Mouse (Mus musculus): ENCODE data around the gene CN725425.

Gene CN725425

DNA sequence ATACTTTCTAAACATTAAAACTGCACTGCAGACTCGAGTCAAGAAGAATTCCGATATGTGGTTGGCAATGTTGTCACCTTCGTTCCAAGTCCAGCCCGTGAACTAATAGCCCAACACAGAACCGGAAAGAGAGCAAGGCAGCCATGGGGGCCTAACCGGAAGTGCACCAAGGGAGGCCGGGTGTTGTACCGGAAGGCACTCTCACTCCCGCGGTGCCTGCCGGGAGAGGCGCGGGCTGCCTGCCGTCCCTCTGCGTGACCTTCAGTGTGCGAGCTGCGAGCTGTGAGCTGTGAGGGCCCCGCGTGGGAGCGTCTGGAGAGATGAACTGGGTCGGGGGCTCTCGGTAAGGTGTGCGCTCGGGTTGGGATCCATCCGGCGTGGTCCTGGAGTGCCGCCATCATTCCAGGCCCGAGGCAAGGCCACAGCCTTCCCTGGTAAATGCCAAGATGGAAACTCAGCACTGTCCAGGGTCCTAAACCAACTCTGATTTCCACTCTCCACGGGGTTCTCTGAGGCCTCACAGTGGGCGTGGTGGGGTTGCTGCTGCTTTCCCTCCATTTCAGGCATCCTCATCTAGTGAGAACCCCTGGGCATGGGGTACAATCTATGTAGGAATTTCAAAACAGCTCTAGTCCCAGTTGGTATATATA lies at the start of gene CN725425:
CN725425 (plus strand) TSS at position 239 of the 650 bp plus-strand sequence.
- no peak for DNase-seq

DNA sequence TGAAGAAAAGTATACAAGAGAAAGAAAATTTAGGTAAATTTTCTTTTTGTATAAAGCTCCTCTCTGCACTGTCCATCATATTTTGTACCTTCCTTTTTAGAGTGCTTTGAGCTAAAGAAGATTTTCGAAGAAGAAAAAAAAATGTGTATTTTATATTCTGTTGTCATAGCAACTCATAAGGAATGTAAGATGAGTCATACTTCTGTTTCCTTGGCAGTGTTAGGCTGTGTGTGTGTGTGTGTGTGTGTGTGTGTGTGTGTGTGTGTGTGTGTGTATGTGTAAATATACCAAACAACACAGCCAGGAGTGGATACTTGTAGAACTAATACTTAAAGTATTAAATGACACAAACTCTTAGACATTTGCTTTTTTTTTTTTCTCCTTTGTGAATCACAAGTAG lies 46.7 kb upstream of the CN725425 start:
- DNase-seq = no peak

DNA sequence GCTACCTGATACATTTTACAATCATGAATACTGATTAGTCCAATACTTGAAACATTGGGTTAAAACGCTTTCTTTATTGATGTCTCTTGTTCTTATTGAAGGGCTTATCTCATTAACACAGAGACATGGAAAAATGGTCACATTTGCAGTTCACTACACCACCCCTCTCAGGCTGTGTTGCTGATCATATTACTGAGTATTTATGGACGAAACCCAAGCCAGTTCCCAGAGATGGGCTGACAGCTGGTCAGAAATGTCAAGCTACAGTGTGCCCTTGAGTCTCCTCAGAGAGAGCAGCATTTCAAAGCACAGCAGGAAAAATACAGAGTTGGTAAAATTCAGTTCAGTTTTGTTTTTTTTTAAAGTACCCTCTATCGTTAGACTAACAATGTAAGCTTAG lies 46.0 kb upstream of the CN725425 start:
- DNase-seq = no peak

DNA sequence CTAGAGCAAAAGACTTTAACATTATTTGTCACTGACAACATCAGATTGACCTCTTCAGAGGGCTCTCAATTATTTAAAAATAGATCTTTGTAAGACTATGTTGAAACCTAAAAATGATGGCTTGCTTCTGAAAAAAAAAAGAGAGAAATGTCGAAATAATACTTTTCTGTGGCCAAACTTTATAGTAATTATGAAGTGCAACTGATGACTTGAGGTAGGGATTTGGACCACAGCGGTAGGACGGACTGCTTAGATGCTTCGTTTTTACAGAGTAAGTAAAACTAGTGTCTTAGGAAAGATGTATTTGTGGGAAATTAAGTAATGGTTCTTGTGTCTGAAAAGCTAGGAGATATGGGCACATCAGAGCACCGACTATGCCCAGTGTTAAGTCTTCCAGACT lies 38.1 kb upstream of the CN725425 start:
- no peak for DNase-seq

DNA sequence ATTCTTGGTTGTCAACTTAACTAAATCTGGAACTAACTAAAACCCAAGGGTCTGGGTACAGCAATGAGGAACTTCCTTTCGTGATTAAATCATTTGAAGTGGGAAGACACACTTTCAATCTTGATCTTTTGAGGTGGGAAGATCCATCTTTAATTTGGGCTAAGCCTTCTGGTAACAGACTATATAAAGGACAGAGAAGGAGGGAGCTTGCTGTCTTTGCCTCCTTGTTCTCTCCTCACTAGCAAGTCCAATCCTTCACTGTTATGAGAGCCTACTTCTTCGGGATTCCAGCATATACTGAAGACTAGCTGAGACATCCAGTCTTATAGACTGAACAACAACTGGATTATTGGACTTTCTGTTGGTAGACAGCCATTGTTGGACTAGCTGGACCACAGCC lies 35.8 kb upstream of the CN725425 start:
- DNase-seq = no peak

DNA sequence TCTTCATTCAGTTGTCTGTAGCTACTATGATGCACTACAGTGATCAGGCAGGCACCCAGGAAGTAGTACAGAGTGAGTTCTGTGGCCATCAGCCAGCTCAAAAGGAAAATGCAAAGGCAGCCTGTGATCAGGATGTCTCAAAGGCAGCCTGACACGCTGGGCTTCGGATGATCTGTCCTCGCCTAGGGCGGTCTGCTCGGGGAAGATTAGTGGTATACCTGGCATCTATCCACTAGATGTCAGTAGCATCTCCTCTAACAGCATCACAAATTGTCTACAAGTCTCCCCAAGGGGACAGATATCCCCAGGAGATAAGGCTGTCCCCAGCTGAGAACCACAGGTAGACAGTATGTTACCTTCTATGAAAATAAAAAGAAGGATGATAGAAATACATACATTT lies 34.3 kb upstream of the CN725425 start:
- peak; percentile 62 for DNase-seq

DNA sequence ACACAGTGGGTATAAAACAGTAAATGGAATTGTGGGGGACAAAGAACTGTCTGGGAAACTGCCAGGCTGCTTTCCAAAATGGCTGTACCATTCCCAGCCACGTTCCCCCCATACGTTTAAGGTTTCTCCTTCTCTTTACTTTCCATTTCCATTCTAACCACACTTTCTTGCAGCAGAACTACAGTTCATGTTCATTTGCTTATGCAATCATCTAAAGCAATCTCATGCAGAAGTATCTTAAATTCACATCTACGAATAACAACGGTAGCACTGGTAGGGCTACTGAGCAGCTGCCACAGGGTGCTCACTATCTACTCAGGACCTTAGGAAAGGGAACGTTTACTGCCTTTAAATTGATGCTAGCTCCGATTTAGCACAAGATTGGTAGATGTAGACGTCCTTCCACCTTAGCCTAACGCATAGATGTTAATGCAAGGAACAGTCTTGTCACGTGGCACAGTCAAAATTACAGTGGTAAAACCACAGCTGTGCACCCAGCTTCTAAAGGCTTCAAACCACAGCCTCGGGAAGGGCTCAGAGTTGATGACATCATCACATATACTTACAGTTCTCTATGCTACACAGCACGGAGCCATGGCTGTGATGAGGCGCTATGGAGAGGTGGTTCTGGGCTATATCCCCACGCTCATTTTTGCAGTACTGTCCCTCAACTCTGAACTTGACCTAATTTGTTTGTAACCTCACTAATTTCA lies 31.3 kb upstream of the CN725425 start:
- DNase-seq = no peak

DNA sequence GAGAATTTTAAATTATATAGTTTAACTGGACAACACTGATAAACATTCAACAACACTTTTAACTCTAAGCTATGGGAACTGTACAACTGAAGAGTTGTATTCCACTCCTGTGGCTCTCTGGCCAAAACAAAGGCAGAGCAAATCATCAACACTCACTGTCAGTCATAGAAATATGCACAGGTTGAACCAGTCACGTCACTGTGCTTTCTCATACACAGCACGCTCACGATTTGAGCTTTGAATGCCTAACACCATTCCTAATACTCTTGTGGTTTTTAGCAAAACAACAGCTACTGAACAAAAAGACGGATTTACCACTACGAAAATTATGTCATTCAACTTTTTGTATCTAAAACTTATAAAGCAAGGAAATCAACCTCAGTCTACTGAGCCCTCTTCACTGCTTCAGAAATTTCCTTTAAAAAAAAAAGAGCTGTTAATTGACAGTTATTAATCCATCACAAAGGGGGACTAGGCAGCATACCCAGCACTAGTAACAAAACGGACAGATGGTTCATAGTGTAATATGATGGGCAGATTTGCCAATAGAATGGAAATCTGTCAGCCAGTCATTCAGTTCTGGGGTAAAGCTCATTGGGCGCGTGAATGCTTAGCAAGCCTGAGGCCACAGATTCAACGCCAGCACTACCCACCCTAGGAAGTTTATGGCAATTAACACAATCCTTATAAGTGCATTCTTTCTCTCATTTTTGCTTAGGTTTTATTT lies 28.5 kb upstream of the CN725425 start:
- no peak for DNase-seq

DNA sequence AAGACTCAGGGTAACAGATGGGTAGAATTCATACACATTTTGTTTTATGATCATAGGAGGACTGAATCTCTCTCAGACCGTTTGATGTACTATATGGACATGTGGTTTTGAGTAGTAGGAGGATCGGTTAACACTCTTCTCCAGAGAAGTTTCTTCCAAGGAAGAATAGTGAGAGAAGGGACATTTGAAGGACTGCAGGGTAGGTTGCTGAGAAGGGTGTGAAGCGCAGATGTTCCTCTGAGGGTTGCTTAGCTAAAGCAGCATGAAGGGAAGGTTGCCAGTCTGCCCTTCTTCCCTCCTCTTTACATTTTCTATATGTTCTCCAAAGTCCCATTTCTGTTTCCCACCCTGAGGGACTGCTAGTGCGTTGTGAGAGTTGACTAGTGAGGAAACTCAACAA lies 28.0 kb upstream of the CN725425 start:
- DNase-seq = no peak

DNA sequence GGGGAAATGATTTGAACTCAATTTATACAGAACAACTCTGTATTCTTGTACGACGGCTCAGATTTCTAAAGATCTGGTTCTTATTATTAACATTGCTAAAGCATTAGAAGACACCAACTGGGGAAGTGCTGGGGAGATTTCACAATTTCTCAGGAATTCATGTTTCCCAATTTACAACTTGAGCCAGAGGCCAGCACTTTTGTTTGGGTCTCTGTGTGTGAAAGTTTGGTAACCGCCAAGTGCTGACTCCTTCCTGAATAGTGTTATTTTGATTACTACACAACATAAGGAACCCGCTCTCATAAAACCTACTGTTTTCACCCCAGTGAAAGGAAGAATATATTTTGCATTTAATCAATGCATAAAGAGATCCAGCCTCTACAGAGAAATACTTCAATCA lies 27.1 kb upstream of the CN725425 start:
- DNase-seq = no peak

DNA sequence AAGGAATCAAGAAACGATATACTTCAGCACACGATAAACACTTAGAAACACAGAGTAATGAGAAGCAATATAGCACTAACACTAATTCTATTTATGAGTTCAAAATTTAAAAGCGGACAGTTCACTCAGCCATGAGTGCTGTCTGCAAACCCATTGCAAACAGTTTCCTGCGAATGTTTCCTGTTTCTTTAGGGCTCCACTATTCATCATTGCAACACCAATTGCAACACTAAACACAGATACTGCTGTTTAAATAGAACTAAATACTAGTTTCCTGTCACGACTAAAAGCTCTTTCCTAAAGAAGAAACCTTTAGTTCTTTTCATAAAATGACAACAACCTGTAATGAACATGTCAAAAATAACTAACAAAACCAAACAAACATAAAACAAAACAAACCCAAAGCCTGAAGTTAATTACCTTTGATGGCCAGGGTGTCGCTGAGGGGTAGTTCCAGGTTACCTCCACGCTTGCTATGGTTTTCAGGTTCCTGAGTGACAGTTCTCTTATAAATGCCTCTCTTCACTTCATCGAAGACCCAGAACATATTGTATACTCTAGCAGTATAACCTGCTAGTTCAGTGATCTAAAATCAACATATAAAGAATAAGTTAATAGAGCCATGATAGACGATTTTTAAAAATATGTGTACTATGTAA lies 20.5 kb upstream of the CN725425 start:
- DNase-seq = no peak

DNA sequence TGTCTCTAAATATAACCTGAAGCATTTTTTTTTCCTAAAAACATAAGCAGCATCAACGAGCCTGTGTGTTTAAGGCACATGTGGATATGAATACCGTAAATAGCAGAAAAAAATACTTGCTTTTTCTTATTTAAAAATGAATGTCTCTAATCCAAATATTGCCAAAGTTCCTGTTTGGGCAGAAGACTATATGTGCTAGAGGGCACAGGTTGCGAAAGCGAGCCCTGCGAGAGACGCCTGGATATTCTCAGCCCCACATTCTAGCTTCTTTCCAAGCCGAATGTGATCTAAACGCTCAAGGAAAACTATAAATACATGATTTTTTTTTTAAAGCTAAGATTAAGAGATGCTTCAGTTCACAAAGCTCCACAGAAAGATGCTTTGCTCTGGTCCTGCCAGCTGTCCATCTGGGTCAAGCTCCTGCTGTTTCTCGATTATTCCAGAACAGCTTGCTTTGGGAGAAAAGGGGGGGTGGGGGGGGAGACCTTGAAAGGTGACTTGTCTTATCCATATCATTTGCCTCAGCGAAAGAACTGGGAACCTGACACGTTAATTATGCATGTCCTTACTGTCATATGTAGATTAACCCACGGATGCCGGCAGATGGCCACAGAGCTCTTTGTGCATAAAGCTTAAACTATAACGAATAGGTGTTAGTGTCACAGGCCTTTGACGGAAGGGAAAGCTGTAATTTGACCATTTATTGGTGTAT lies 19.2 kb upstream of the CN725425 start:
- DNase-seq = peak; percentile 61

DNA sequence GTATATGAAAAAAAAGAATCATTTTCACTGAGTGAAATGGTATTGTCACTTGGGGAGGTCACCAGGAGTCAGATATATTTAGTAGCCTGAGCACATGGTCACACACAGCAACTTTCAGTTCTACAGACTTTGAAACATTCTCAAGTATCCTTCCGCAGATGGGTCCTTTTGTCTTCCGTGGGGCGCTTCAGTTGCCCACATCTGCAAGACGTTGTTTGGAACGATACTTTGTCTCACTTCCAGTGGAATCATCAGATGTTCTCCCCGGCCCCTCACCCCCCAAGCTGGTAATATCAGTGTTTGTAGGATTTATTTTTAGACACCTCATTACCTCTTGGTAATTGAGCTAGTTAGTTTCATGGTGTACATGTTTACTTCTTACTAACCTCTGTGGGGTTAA lies 12.9 kb upstream of the CN725425 start:
- no peak for DNase-seq

DNA sequence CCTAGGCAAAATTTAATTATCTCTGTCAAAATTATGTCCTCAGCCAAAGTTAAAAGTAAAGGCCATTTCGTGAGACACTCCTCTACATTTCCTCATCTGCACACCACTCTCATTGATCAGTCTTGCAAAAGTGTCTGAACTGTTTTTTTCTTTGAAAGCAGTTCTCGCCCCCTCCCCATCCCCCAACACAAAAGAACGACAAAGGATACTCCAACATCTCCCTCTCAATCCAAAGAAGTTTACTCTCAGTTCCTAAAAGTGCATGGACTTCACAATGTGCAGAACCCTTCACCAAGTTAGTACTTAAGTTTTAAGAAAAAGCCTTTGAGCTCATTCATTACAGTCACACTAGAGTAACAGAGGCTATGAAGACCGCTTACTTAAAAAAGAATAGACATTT lies 9.3 kb upstream of the CN725425 start:
- peak; percentile 35 for DNase-seq

DNA sequence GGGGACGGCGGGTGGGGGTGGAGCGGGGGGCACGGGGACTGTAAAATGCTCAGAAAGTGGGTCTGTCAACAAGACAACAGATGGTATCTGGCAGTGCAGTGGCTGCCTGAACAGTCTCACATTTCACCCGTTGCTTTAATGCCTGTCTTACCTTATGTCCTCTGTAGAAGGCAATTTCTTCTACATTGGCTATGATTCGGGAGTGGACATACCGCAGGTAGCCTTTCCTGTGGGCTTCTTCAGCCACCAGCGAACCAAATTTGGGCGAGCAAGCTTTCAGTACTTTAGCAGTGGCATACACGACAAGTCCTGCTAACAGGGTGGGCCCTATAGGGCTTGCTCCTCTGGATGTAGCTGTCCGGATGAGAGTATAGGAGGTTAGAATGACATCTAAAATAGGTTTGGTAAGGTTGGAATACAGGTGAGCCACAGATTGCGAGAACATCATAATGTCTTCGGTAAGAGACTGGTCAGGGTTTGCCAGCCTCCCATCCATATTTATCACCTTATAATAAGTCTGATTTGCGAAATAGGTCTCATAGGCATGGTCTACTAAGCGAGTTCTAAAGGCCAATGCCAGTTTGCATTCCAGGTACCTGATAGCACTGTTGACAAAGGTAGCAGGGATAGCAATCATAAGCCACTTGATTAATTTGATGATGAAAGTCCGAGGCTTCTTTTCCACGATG lies 8.6 kb upstream of the CN725425 start:
- peak; percentile 61 for DNase-seq

DNA sequence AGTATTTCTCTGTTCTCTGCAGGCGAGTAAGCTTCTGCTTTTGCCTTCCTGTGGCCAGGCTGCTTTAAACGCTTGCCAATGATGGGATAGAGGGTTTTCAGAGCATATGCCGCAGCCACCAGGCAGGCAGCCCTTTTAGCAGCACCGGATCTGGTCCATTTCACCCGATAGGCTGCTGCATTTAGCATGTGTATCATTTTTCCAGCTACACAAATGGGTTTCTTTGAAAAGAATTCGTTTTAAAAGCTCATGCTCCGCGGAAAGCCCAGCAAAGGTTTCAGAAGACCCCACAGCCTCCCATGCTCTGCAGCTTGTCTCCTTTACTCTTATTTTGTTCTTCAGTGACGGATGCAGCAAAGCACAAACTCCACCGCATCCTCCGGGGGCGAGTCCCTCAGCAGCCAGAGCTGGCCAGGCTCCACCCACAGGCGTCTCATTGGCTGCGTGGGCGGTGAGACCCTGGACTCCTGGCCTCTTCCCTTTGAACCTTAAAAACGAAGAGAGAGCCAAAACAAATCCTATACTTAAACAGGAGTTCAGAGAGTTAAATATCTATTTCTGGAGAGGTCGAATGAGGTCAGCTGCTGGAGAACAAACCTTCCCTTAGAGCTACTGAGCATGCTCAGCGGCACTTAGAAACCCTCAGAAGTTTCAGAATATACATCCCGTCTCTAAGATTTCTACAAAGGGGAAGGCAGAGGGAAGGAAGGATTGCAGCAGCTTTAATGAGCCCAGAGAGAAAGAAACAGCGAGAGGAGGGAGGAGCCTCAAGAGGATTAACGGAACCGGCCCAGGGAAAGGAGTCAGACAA lies 7.7 kb upstream of the CN725425 start, which contains the start of gene Abcd2:
Abcd2 (minus strand) TSS at position 388 of the 811 bp plus-strand sequence.
- peak; percentile 84 for DNase-seq

DNA sequence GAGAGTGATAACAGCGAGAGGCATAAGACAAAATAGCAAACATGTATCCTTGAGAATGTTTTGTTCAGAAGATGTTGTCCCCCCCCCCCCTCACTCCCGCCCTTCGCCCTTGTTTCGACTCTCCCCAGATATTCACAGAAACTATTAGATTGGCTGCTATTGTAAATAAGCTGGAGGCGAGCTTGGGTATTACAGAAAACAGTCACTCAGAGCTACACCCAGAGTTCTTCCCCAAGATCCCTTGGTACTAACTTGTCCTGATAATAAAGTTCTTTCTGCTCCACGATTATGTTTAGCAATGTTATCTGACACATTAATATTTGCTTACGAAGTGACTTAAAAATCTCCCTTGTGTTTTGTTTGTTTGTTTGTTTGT lies 7.1 kb upstream of the CN725425 start:
- no peak for DNase-seq

DNA sequence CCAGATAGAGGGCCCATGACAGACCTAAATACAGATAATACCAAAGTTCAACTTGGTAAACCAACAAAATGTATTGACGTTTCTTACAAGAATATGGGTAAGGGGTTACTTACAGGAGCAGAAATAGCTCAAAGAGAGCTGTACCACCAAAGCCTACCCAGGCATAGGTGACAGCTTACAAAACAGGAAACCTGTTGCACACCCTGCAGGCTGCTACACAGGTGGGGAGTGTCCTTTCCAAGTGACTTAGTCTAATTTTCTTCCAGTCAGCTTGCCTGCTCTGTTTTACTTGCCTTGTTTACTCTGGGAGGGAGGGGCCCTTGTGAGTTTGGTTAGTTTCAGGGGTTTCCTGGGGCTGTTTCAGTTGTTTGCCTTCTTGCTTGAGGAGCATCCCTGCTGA lies 1.5 kb downstream of the CN725425 start:
- DNase-seq = no peak

DNA sequence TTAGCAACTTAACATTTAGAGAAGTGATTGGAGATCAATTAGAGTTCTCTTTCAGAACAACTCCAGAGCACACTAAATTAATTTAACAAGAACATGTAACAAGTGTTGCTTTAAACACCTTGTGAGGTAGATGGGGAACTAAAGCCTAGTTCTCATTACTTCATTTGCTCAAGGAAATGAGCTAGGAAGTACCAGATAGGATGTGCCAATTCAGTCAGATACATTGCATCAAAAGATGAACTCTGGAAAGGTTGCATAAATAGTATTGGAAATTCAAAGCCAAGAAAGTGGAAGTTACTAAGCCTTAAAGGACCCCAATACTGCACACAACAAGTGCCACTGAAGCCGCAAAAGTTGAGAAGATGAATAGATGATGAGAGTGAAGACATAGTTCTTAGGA lies 3.2 kb downstream of the CN725425 start:
- DNase-seq = no peak

DNA sequence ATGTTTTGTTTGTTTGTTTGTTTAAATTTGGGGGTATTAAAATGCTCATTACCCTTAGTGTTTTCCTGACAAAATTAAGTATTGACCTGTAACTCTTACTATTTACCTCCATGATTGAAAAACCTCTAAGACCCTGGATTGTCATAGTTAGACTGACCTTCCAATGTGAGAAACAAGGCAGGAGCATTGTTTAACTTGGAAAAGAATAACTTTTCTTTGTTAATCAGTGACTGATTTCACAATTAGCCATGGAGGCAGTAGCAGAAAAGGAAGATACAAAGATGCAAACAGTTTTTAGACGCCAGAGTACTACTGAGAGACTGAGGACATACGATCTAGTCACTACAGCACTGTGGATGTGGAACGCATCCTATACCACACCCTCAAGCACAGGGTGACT lies 4.2 kb downstream of the CN725425 start:
- no peak for DNase-seq

DNA sequence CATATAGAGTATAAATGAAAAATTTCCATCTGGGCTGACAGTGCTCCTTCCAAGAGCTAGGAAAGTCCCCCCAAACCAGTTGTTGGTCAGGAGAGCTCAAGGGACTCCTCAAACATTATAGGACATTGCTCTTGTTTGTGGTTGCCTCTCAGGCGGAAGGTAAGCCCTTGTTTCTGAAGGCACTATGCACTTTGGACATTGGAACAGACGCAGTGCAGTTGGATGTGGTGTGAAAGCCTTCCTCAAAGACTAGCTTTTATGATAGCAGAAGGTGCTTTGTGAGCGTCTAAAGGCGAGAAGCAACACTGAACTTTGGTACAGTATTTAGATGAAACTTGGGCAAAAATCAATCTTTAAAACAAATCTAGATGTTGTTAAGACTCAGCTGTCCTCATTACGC lies 7.2 kb downstream of the CN725425 start:
- DNase-seq = no peak

All from cerebellum, adult 9-10 months (tissue).